Mouse (Mus musculus) erythroblast, embryonic 14.5 days (primary cell): Measurements from ENCODE around the gene Msi2. TPM values are rescaled to one million over a fixed set of nuclear protein-coding genes. Genes with fewer than 3 reads are reported as not detected.

ENCODE experiments used
- H3K27me3 ChIP-seq: 2 replicates; pipeline ENCODE4 v1.6.1; 2012; ENCODE audit warnings: inconsistent platforms; ENCODE audit not compliant: control insufficient read depth
- H3K36me3 ChIP-seq: 2 replicates; pipeline ENCODE4 v1.6.1; 2012; ENCODE audit warnings: mild to moderate bottlenecking, inconsistent platforms; ENCODE audit not compliant: control insufficient read depth
- H3K4me1 ChIP-seq: 2 replicates; pipeline ENCODE4 v1.6.1; 2012; ENCODE audit warnings: inconsistent platforms; ENCODE audit not compliant: control insufficient read depth
- H3K4me3 ChIP-seq: replicated peaks from 2 replicates; pipeline ENCODE3; 2012; ENCODE audit warnings: moderate library complexity, mild to moderate bottlenecking, inconsistent platforms
- H3K9me3 ChIP-seq: 2 replicates; pipeline ENCODE4 v1.6.1; 2012; ENCODE audit warnings: low read length, inconsistent platforms, mixed read lengths; ENCODE audit not compliant: control insufficient read depth
- GATA1 ChIP-seq: IDR thresholded peaks from 2 replicates; pipeline ENCODE4 v1.6.1; 2012; ENCODE audit warnings: low read length, inconsistent platforms, mixed read lengths
- TAL1 ChIP-seq: IDR thresholded peaks from 3 replicates; pipeline ENCODE4 v1.6.1; 2012; ENCODE audit warnings: low read length, inconsistent platforms, mixed read lengths
- polyA plus RNA-seq: library from polyadenylated mRNA; stranded (reverse); fragments of >175 nt; gene quantifications from 2 replicates; pipeline ENCODE4 v1.2.3, GENCODE M21; 2012

Msi2 gene
- polyA plus RNA-seq, 1 experiment, result 0.45 TPM

GRCm38 (mm10) chr11:88346066-88346465, 372.2 kb downstream of the Msi2 start:
- Histone ChIP-seq H3K4me3 (no peak overlapping the region), H3K36me3 (no peaks in the 10 kb centered on the region; the same call in 1 of the 2 replicates), H3K9me3 (no peaks in the 10 kb centered on the region), H3K4me1 (no peaks in the 10 kb centered on the region), H3K27me3 (no peaks in the 10 kb centered on the region)
- TF ChIP-seq TAL1 (no peak), GATA1 (no peak)

- no peak overlapping the region for H3K4me3 ChIP-seq
- no peaks in the 10 kb centered on the region for H3K36me3 ChIP-seq
- no peaks in the 10 kb centered on the region for H3K27me3 ChIP-seq
- H3K4me1 ChIP-seq, result no peaks in the 10 kb centered on the region
- H3K9me3 ChIP-seq, result no peaks in the 10 kb centered on the region
- TF ChIP-seq GATA1, result no peak
- no peak for TF ChIP-seq TAL1
Observed at GRCm38 (mm10) chr11:88337926-88338325, 380.4 kb downstream of the Msi2 start.

GRCm38 (mm10) chr11:88334893-88335292, 383.4 kb downstream of the Msi2 start:
- Histone ChIP-seq H3K4me1 (no peaks in the 10 kb centered on the region), H3K27me3 (no peaks in the 10 kb centered on the region), H3K9me3 (no peaks in the 10 kb centered on the region), H3K36me3 (no peaks in the 10 kb centered on the region), H3K4me3 (no peak overlapping the region)
- TF ChIP-seq TAL1 (no peak), GATA1 (no peak)

GRCm38 (mm10) chr11:88332309-88332934, 385.9 kb downstream of the Msi2 start:
- no peak for TF ChIP-seq GATA1
- no peak for TF ChIP-seq TAL1
- no peak overlapping the region for H3K4me3 ChIP-seq
- no peaks in the 10 kb centered on the region for H3K27me3 ChIP-seq
- H3K36me3 ChIP-seq, result no peaks in the 10 kb centered on the region
- H3K4me1 ChIP-seq, result no peaks in the 10 kb centered on the region
- no peaks in the 10 kb centered on the region for H3K9me3 ChIP-seq

GRCm38 (mm10) chr11:88331722-88332121, 386.6 kb downstream of the Msi2 start:
- Histone ChIP-seq H3K27me3 (no peaks in the 10 kb centered on the region), H3K36me3 (no peaks in the 10 kb centered on the region), H3K4me3 (no peak overlapping the region), H3K9me3 (no peaks in the 10 kb centered on the region), H3K4me1 (no peaks in the 10 kb centered on the region)
- TF ChIP-seq GATA1 (no peak), TAL1 (no peak)

- Histone ChIP-seq H3K4me3 (no peak overlapping the region), H3K27me3 (no peaks in the 10 kb centered on the region), H3K4me1 (no peaks in the 10 kb centered on the region), H3K9me3 (no peaks in the 10 kb centered on the region), H3K36me3 (no peaks in the 10 kb centered on the region)
- no peak for TF ChIP-seq TAL1
- TF ChIP-seq GATA1, result no peak
Observed at GRCm38 (mm10) chr11:88330799-88331198, 387.5 kb downstream of the Msi2 start.

GRCm38 (mm10) chr11:88328813-88329595, 389.3 kb downstream of the Msi2 start:
- Histone ChIP-seq H3K27me3 (no peaks in the 10 kb centered on the region), H3K36me3 (no peaks in the 10 kb centered on the region), H3K4me1 (no peaks in the 10 kb centered on the region), H3K9me3 (no peaks in the 10 kb centered on the region), H3K4me3 (no peak overlapping the region)
- no peak for TF ChIP-seq GATA1
- TF ChIP-seq TAL1, result no peak

- no peaks in the 10 kb centered on the region for H3K4me1 ChIP-seq
- no peaks in the 10 kb centered on the region for H3K36me3 ChIP-seq
- no peaks in the 10 kb centered on the region for H3K27me3 ChIP-seq
- no peaks in the 10 kb centered on the region for H3K9me3 ChIP-seq
- H3K4me3 ChIP-seq, result no peak overlapping the region
- TF ChIP-seq TAL1 (no peak), GATA1 (no peak)
Observed at GRCm38 (mm10) chr11:88327016-88327415, 391.3 kb downstream of the Msi2 start.

GRCm38 (mm10) chr11:88318850-88319249, 399.5 kb downstream of the Msi2 start:
- H3K4me1 ChIP-seq, result no peaks in the 10 kb centered on the region
- no peak for TF ChIP-seq GATA1
- no peak for TF ChIP-seq TAL1

More at GRCm38 (mm10) chr11:88318850-88319249, 399.5 kb downstream of the Msi2 start:
- Histone ChIP-seq H3K36me3 (no peaks in the 10 kb centered on the region), H3K4me3 (no peak overlapping the region), H3K9me3 (no peaks in the 10 kb centered on the region), H3K27me3 (no peaks in the 10 kb centered on the region)
